ENCODE assay signal across 15 mouse cellular contexts in the genomic region with DNA sequence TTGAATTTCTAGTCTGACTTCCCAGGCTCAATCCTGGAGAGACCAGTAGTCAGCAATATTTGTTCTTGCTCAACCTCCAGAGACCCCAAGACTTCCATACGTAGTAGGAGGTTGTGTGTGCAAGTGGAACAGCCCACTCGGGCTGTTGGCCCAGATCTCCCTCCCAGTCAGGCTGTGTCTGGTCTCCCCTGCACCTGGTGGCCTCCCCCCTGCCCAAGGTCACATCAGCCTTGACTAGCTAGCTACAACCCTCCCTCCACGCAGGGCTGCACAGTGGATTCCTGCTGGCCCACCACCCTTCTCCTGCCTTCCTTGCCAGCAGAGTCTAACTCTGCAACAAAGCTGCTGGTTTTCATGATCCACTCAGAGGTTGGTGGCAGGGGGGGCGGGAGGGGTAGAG. TPM values are rescaled to one million over a fixed set of nuclear protein-coding genes. Genes with fewer than 3 reads are reported as not detected.
A peak's percentile ranks its signal among the peaks of the same experiment; 100 is the strongest.
DNase-seq lines count a peak whose midpoint lies in the region; ATAC-seq and TF ChIP-seq lines count a peak whose summit lies in the region.
"Had no signal": no experiment of that assay in that cellular context is flagged by ENCODE, and none has a peak within 500 bp of the region (broad histone marks: within the 10 kb centered on the region; RNA-seq: fewer than 3 reads in every experiment).

No protein-coding gene starts in this region.

- H3K27ac ChIP-seq in gastrocnemius, adult 2 months, result peak overlapping the region; percentile 58
- no peak overlapping the region for H3K27ac ChIP-seq in intestine, embryonic 15.5 days
- no peak overlapping the region for H3K27ac ChIP-seq in intestine, embryonic 16.5 days (ENCODE audit: low read length)
- H3K27ac ChIP-seq in lung, postnatal 0 days (ENCODE audit: low read length), result peak overlapping the region; percentile 47; the same call in 1 of the 2 replicates
- peak overlapping the region; percentile 62 for H3K27ac ChIP-seq in embryonic fibroblast, embryonic 13.5 days (ENCODE audit: insufficient read depth, low read length)
- H3K27ac ChIP-seq: embryonic facial prominence, embryonic 12.5 days had no signal

- DNase-seq in gastrocnemius, adult 2 months, result no peak
- no peak for DNase-seq in gastrocnemius, postnatal 25 days
- no peak for DNase-seq in lung, postnatal 0 days (ENCODE audit: low spot score)
- DNase-seq in lung, adult 2 months, result no peak
- DNase-seq: B cell, adult 2 months; cerebellum, postnatal 10 days; kidney, adult 11 months had no signal

- no peaks in the 10 kb centered on the region for H3K27me3 ChIP-seq in intestine, embryonic 15.5 days (replicated peaks)
- no peaks in the 10 kb centered on the region for H3K27me3 ChIP-seq in intestine, embryonic 16.5 days (replicated peaks; ENCODE audit: control insufficient read depth, insufficient read depth, low read length)
- no peaks in the 10 kb centered on the region for H3K27me3 ChIP-seq in lung, postnatal 0 days (replicated peaks; ENCODE audit: insufficient read depth, low read length)
- H3K27me3 ChIP-seq: embryonic facial prominence, embryonic 12.5 days had no signal

- H3K36me3 ChIP-seq in intestine, embryonic 15.5 days, result no peaks in the 10 kb centered on the region
- peaks cover 7% of the 10 kb centered on the region; the same call in 1 of the 2 replicates for H3K36me3 ChIP-seq in intestine, embryonic 16.5 days (ENCODE audit: control insufficient read depth, insufficient read depth, low read length)
- 0 out of 2 replicates have a peak, but pooled peaks cover 8% of the 10 kb centered on the region for H3K36me3 ChIP-seq in lung, postnatal 0 days (ENCODE audit: insufficient read depth, low read length)

- H3K4me1 ChIP-seq in intestine, embryonic 15.5 days (replicated peaks), result 0 out of 2 replicates have a peak, but pooled peaks cover 5% of the 10 kb centered on the region
- 0 out of 2 replicates have a peak, but pooled peaks cover 3% of the 10 kb centered on the region for H3K4me1 ChIP-seq in intestine, embryonic 16.5 days (ENCODE audit: control insufficient read depth, insufficient read depth, low read length)
- H3K4me1 ChIP-seq in lung, postnatal 0 days (ENCODE audit: insufficient read depth, low read depth, low read length), result peaks cover 4% of the 10 kb centered on the region
- H3K4me1 ChIP-seq in lung, adult 2 months (ENCODE audit: control insufficient read depth, insufficient read depth, low read length), result peaks cover 8% of the 10 kb centered on the region; the same call in 1 of the 2 replicates
- peaks cover 11% of the 10 kb centered on the region for H3K4me1 ChIP-seq in embryonic fibroblast, embryonic 13.5 days (ENCODE audit: control insufficient read depth, insufficient read depth, low read length)

- H3K9me3 ChIP-seq in intestine, embryonic 15.5 days, result no peaks in the 10 kb centered on the region
- no peaks in the 10 kb centered on the region for H3K9me3 ChIP-seq in intestine, embryonic 16.5 days (ENCODE audit: control insufficient read depth, low read length)
- no peaks in the 10 kb centered on the region for H3K9me3 ChIP-seq in lung, postnatal 0 days (ENCODE audit: low read length)
- H3K9me3 ChIP-seq: embryonic facial prominence, embryonic 12.5 days had no signal

- H3K4me3 ChIP-seq in gastrocnemius, adult 2 months, result no peak overlapping the region
- no peak overlapping the region for H3K4me3 ChIP-seq in intestine, embryonic 15.5 days (replicated peaks)
- H3K4me3 ChIP-seq in intestine, embryonic 16.5 days (ENCODE audit: low read length), result no peak overlapping the region
- H3K4me3 ChIP-seq in lung, postnatal 0 days (ENCODE audit: low read depth, low read length), result no peak overlapping the region
- H3K4me3 ChIP-seq in lung, adult 2 months (replicated peaks; ENCODE audit: extremely low read depth, low read depth, low read length), result no peak overlapping the region
- no peak overlapping the region for H3K4me3 ChIP-seq in embryonic fibroblast, embryonic 13.5 days (ENCODE audit: insufficient read depth, low read length)
- H3K4me3 ChIP-seq: embryonic facial prominence, embryonic 12.5 days had no signal

- H3K9ac ChIP-seq in intestine, embryonic 15.5 days, result no peak overlapping the region
- H3K9ac ChIP-seq in intestine, embryonic 16.5 days (ENCODE audit: low read depth, low read length), result no peak overlapping the region
- H3K9ac ChIP-seq in lung, postnatal 0 days (replicated peaks; ENCODE audit: low read depth), result no peak overlapping the region
- H3K9ac ChIP-seq: embryonic facial prominence, embryonic 12.5 days had no signal

- intact Hi-C loops in gastrocnemius, adult 2 months (cut with DNase I), result no loop called here

- no peak for TF ChIP-seq CTCF in gastrocnemius, adult 2 months (IDR thresholded peaks at IDR 0.05)
- no peak for TF ChIP-seq CTCF in lung, postnatal 0 days (IDR thresholded peaks at IDR 0.05)
- no peak for TF ChIP-seq CTCF in lung, adult 2 months (IDR thresholded peaks at IDR 0.05; ENCODE audit: insufficient read depth, low read length)
- TF ChIP-seq CTCF in embryonic fibroblast, embryonic 13.5 days (IDR thresholded peaks at IDR 0.05; ENCODE audit: borderline replicate concordance, insufficient read depth, low read length), result no peak

- TF ChIP-seq EP300 in lung, postnatal 0 days (IDR thresholded peaks at IDR 0.05), result no peak

- 62% methylated on average over 4 of the region's 4 CpGs for WGBS in intestine, embryonic 15.5 days
- WGBS in intestine, embryonic 16.5 days, result 61% methylated on average over 4 of the region's 4 CpGs
- 42% methylated on average over 4 of the region's 4 CpGs for WGBS in lung, postnatal 0 days
- WGBS in lung, adult 2 months, result 62% methylated on average over 4 of the region's 4 CpGs

- TF ChIP-seq POLR2A in lung, adult 2 months (IDR thresholded peaks at IDR 0.05; ENCODE audit: borderline replicate concordance, extremely low read depth, low read depth, low read length), result no peak
- TF ChIP-seq POLR2A in embryonic fibroblast, embryonic 13.5 days (IDR thresholded peaks at IDR 0.05; ENCODE audit: low read depth, low read length), result no peak

- ATAC-seq in intestine, embryonic 15.5 days, result peak; percentile 34; the same call in 1 of the 2 replicates
- no peak for ATAC-seq in intestine, embryonic 16.5 days
- ATAC-seq in lung, postnatal 0 days, result no peak
- no peak for ATAC-seq in monocyte, adult 5-6 weeks (replicated peaks; ENCODE audit: insufficient number of reproducible peaks, low FRiP score, low TSS enrichment, poor library complexity, severe bottlenecking)
- ATAC-seq: forebrain, embryonic 16.5 days had no signal

- no peak overlapping the region for H3K4me2 ChIP-seq in intestine, embryonic 15.5 days (replicated peaks)
- H3K4me2 ChIP-seq in intestine, embryonic 16.5 days (ENCODE audit: low read depth, low read length), result no peak overlapping the region
- H3K4me2 ChIP-seq in lung, postnatal 0 days (replicated peaks; ENCODE audit: low read depth, low read length), result no peak overlapping the region
- H3K4me2 ChIP-seq: embryonic facial prominence, embryonic 12.5 days had no signal

RNA-seq across cellular contexts. Expression of gene Fbln5, which starts 12.4 kb away (rescaled TPM):
- total RNA-seq in gastrocnemius, adult 2 months (2021), result 10 to 100 TPM; 12.1 to 18.6 TPM
- total RNA-seq in gastrocnemius, postnatal 25 days (2021), result 10 to 100 TPM; 17.7 to 18.9 TPM
- 62.5 and 63.9 TPM in 2 replicates for polyA plus RNA-seq in intestine, embryonic 15.5 days (2015; fragmentation: Nextera tagmentation; extraction: Ambion mirVana)
- polyA plus RNA-seq in intestine, embryonic 16.5 days (2015; fragmentation: Nextera tagmentation; extraction: Ambion mirVana), result 59.6 and 64.9 TPM in 2 replicates
- polyA plus RNA-seq in lung, postnatal 0 days (2015; fragmentation: Nextera tagmentation; extraction: Ambion mirVana), result 408 and 420 TPM in 2 replicates
- polyA plus RNA-seq in lung, adult 2 months (2012; rRNA removed), result 126 and 133 TPM in 2 replicates
- polyA plus RNA-seq in embryonic fibroblast, embryonic 13.5 days (2011; ENCODE audit: insufficient read length, low read depth, missing spikeins), result 622 and 637 TPM in 2 replicates
- not detected in 3 replicates for total RNA-seq in monocyte, adult 5-6 weeks (2017)
- total RNA-seq: granulocyte monocyte progenitor cell, adult 5-6 weeks; MEL had no signal

Comparison
In these comparisons a context has a peak if more than half of its experiments do, and no peak if none do; other contexts are left out.
1. H3K27ac ChIP-seq: peak in gastrocnemius, adult 2 months (single experiment), lung, postnatal 0 days (single experiment) and embryonic fibroblast, embryonic 13.5 days (single experiment); none in intestine, embryonic 15.5 days (single experiment) and intestine, embryonic 16.5 days (single experiment).